Comparison of ENCODE assay signal across 9 mouse cellular contexts in genomic region chr6:112191032-112191431, GRCm38 (mm10).
DNase-seq lines count a peak whose midpoint lies in the region; ATAC-seq and TF ChIP-seq lines count a peak whose summit lies in the region.
"Had no signal": no experiment of that assay in that cellular context is flagged by ENCODE, and none has a peak within 500 bp of the region (broad histone marks: within the 10 kb centered on the region; RNA-seq: fewer than 3 reads in every experiment).

No protein-coding gene starts in this region.

- 50% methylated on average over 6 of the region's 6 CpGs for WGBS in intestine, postnatal 0 days
- 47% methylated on average over 6 of the region's 6 CpGs for WGBS in intestine, embryonic 15.5 days
- WGBS in forebrain, embryonic 10.5 days: 52% methylated on average over 6 of the region's 6 CpGs
- 39% methylated on average over 6 of the region's 6 CpGs for WGBS in midbrain, embryonic 16.5 days

- H3K9me3 ChIP-seq in intestine, postnatal 0 days (ENCODE audit: control insufficient read depth): no peaks in the 10 kb centered on the region
- H3K9me3 ChIP-seq in intestine, embryonic 15.5 days: no peaks in the 10 kb centered on the region
- no peaks in the 10 kb centered on the region for H3K9me3 ChIP-seq in forebrain, embryonic 10.5 days
- H3K9me3 ChIP-seq in midbrain, embryonic 16.5 days (replicated peaks; ENCODE audit: control insufficient read depth, low read length, poor library complexity, severe bottlenecking): no peaks in the 10 kb centered on the region
- H3K9me3 ChIP-seq: liver, embryonic 15.5 days had no signal

- H3K36me3 ChIP-seq in intestine, postnatal 0 days (ENCODE audit: control insufficient read depth, insufficient read depth): no peaks in the 10 kb centered on the region
- no peaks in the 10 kb centered on the region for H3K36me3 ChIP-seq in intestine, embryonic 15.5 days
- no peaks in the 10 kb centered on the region for H3K36me3 ChIP-seq in forebrain, embryonic 10.5 days (replicated peaks)
- no peaks in the 10 kb centered on the region for H3K36me3 ChIP-seq in midbrain, embryonic 16.5 days (ENCODE audit: control insufficient read depth, insufficient read depth, low read length)
- H3K36me3 ChIP-seq: liver, embryonic 15.5 days had no signal

- ATAC-seq in intestine, postnatal 0 days: no peak
- no peak for ATAC-seq in intestine, embryonic 15.5 days
- peak; percentile 76; the same call in 1 of the 2 replicates for ATAC-seq in midbrain, embryonic 16.5 days

- no peaks in the 10 kb centered on the region for H3K27me3 ChIP-seq in intestine, postnatal 0 days (replicated peaks; ENCODE audit: control insufficient read depth, insufficient read depth, low read length)
- no peaks in the 10 kb centered on the region for H3K27me3 ChIP-seq in intestine, embryonic 15.5 days (replicated peaks)
- no peaks in the 10 kb centered on the region for H3K27me3 ChIP-seq in forebrain, embryonic 10.5 days (ENCODE audit: poor library complexity, severe bottlenecking)
- no peaks in the 10 kb centered on the region for H3K27me3 ChIP-seq in midbrain, embryonic 16.5 days (ENCODE audit: control insufficient read depth, insufficient read depth, low read depth, low read length)
- H3K27me3 ChIP-seq: liver, embryonic 15.5 days had no signal

- TF ChIP-seq CTCF in intestine, postnatal 0 days (IDR thresholded peaks at IDR 0.05; ENCODE audit: low read depth): peak; percentile 90

- H3K4me2 ChIP-seq in intestine, postnatal 0 days (replicated peaks; ENCODE audit: low read depth): no peak overlapping the region
- no peak overlapping the region for H3K4me2 ChIP-seq in intestine, embryonic 15.5 days (replicated peaks)
- no peak overlapping the region for H3K4me2 ChIP-seq in midbrain, embryonic 16.5 days (ENCODE audit: low read length)
- H3K4me2 ChIP-seq: liver, embryonic 15.5 days had no signal

- no peaks in the 10 kb centered on the region for H3K4me1 ChIP-seq in intestine, postnatal 0 days (replicated peaks; ENCODE audit: control insufficient read depth, insufficient read depth, low read length)
- H3K4me1 ChIP-seq in intestine, embryonic 15.5 days (replicated peaks): no peaks in the 10 kb centered on the region
- H3K4me1 ChIP-seq in forebrain, embryonic 10.5 days: no peaks in the 10 kb centered on the region
- 0 out of 2 replicates have a peak, but pooled peaks cover 2% of the 10 kb centered on the region for H3K4me1 ChIP-seq in midbrain, embryonic 16.5 days (ENCODE audit: control insufficient read depth, insufficient read depth, low read length)
- H3K4me1 ChIP-seq: liver, embryonic 15.5 days had no signal

- H3K9ac ChIP-seq in intestine, postnatal 0 days (ENCODE audit: low read depth, low read length): no peak overlapping the region
- H3K9ac ChIP-seq in intestine, embryonic 15.5 days: no peak overlapping the region
- H3K9ac ChIP-seq in midbrain, embryonic 16.5 days (ENCODE audit: low read depth, low read length): no peak overlapping the region
- H3K9ac ChIP-seq: liver, embryonic 15.5 days had no signal

- intact Hi-C loops in left cerebral cortex, postnatal 25 days (cut with DNase I): loop anchor here (5.0 to 10.0 kb wide), 2 partner anchors 1546 to 1644 kb away; partner anchors contain the start of gene Grm7

- H3K27ac ChIP-seq in intestine, postnatal 0 days (ENCODE audit: low read depth, low read length): no peak overlapping the region
- H3K27ac ChIP-seq in intestine, embryonic 15.5 days: no peak overlapping the region
- H3K27ac ChIP-seq in forebrain, embryonic 10.5 days: no peak overlapping the region
- no peak overlapping the region for H3K27ac ChIP-seq in midbrain, embryonic 16.5 days (ENCODE audit: low read length)
- H3K27ac ChIP-seq: liver, embryonic 15.5 days had no signal

- H3K4me3 ChIP-seq in intestine, postnatal 0 days (ENCODE audit: low read depth, low read length): no peak overlapping the region
- H3K4me3 ChIP-seq in intestine, embryonic 15.5 days (replicated peaks): no peak overlapping the region
- H3K4me3 ChIP-seq in forebrain, embryonic 10.5 days: no peak overlapping the region
- no peak overlapping the region for H3K4me3 ChIP-seq in midbrain, embryonic 16.5 days (ENCODE audit: low read depth, low read length)
- H3K4me3 ChIP-seq: liver, embryonic 15.5 days had no signal

- peak; percentile 65 to 70 for DNase-seq in adrenal gland, postnatal 36 days
- peak; percentile 70 for DNase-seq in forebrain, embryonic 10.5 days (ENCODE audit: extremely low spot score, low spot score)
- peak; percentile 69 for DNase-seq in kidney, adult 18-20 months
- DNase-seq in left cerebral cortex, postnatal 25 days (ENCODE audit: low spot score in 2 of 2): peak; percentile 81 to 86
- DNase-seq in yolk sac, embryonic 10.5 days (ENCODE audit: low spot score): peak; percentile 17

Comparison
In these comparisons a context has a peak if more than half of its experiments do, and no peak if none do; other contexts are left out.
1. DNase-seq: peak in every context shown above with its lines; median percentile 84 in left cerebral cortex, postnatal 25 days; 70 in forebrain, embryonic 10.5 days; 69 in kidney, adult 18-20 months; 68 in adrenal gland, postnatal 36 days; 17 in yolk sac, embryonic 10.5 days.